Mouse (Mus musculus): Measurements from ENCODE around the gene Ndufaf2.

The Ndufaf2 gene

DNA sequence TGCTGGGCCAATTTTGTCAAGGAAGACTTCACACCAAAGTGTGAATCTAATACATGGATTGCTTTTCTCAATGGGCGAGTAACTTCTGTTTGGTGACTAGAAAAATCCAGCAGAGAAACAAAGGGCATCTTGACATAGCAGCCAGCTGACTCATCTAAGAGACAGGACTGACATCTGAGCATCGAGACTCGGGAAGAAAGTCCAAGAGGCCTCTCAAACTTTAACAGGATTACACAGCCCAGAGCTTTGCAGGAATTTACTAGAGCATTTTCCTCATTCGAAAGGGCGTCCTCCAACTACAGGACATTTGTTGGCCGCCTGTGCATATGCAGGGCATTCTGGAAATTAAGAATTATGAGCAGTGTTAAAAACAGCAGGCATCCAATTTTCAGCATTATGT, 119.0 kb downstream of the Ndufaf2 start:
- DNase-seq (ENCODE audit: low spot score) = peak; percentile 34

DNA sequence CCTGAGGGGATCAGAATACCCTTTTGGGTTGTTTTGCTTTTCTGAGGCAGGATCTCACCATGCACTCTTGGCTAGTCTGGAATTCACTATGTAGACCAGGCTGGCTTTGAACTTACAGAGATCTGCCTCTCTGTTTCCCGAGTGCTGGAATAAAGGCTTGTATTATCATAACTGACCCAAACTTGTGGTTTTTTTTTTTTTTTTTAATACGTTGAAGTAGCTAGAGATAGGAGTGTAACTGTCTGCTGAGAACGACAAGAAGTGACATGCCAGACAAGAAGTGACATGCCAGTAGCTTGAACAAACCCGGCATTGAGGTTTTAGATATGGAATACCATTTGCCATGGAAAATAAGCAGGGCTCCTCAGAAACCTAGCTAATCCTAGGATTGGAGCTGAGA, 125.6 kb downstream of the Ndufaf2 start:
- no peak for DNase-seq (ENCODE audit: low spot score)

DNA sequence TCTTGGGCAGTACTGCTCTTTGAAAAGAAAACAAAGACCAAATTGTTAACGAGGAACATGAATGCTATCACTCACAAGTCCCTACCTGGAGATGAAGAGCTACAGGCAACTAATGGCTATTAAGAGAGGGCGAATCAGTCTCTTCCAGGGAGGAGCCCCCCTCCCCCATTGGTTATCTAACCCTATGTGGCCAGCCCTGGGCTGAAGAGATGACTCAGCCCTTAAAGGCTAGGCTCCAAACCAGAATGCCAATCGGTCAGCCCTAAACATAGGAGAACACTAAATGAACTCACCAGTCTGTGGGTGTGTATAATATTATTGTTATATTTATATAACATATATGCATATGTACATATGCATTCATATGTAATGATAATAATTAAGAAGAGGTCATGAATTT, 132.6 kb downstream of the Ndufaf2 start:
- no peak for DNase-seq (ENCODE audit: low spot score)

DNA sequence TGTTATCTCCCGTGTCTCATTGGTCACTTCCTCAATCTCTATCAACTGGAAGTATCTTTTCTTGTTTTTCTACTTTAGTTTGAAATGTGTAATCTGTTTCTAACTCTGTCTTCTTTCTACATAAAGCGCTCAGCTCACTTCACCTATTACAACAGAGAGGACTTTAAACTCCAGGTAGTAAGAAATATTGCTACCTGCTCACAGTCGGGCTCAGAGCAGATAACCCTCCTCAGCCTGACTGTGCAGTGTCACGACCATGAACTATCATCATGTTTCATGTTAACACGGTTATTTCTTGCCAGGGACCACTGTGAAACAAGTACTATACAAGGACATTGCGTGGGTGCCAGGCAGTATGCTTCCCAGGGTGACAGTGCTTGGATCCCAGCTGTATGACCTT, 141.1 kb downstream of the Ndufaf2 start:
- no peak for DNase-seq (ENCODE audit: low spot score)

DNA sequence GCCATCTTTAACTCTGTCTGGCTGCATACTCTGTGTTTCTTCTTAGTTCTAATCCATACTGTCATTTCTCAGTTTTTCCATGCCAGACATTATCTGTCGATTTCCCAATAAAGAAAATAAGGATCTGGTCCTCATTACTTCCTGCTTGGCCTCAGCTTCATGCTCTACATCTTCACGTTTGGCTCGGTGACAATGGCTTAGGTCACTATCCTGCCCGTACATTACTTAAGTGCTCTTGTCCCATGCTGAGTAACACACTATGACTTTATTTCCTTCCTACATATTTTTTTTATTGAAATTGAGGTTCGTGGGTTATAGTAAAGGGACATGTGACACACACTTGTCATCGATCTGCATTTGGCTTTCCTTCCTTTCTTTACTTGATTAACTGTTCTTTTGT, 143.3 kb downstream of the Ndufaf2 start:
- DNase-seq (ENCODE audit: low spot score) = no peak

DNA sequence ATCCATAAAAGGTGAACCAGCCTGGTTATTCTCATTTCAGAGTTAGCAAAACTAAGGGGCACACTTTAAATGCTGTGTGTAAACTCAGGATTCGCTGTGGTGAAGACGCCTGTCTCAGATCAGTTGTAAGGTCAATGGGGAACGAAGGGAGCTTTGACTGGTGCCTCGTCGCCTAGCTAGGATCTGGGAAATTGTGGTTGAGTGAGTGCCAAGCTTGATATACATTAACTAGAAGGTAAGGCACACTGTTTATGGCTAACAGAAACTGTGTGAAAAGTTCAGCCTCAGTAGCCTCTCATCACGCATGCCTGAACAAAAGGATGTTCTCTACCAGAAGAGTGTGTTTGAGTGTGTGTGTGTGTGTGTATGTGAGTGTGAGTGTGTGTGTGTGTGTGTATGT, 144.6 kb downstream of the Ndufaf2 start:
- no peak for DNase-seq (ENCODE audit: low spot score)

DNA sequence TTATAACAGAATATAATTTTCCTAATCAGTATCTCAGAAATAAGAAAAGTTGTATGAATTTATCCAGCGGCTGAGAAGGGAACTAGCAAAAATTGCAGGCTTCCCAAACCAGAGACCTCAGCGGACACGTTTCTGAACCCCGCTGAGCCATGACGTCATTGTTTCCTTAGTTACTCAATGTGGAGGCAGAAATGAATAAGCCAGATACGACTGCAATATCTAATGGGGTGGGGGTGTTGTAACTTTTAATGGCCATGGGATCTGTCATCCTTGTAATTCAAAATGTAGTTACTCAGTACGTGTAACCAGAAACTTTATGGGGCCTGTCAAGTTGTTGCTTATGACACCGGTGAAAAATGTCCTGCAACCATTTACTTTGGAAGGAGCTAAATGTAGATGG, 145.3 kb downstream of the Ndufaf2 start:
- no peak for DNase-seq (ENCODE audit: low spot score)

DNA sequence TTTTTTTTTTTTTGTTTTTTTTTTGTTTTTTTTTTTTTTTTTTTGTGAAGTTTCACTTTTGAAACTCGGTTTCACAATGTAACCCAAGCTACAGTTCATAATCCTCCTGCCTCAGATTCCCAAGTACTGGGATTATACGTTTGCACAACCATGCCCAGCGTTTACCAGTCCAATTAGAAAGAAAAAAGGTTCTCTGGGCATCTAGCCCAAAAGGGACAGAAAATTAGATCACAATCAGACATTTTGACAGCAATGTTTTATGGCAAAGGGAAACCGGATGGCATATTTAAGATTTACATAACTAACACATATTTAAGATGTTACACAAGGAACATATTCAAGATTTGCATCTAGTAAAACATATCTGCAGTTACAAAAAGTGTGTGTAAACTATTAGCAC, 150.6 kb downstream of the Ndufaf2 start:
- no peak for DNase-seq (ENCODE audit: low spot score)

DNA sequence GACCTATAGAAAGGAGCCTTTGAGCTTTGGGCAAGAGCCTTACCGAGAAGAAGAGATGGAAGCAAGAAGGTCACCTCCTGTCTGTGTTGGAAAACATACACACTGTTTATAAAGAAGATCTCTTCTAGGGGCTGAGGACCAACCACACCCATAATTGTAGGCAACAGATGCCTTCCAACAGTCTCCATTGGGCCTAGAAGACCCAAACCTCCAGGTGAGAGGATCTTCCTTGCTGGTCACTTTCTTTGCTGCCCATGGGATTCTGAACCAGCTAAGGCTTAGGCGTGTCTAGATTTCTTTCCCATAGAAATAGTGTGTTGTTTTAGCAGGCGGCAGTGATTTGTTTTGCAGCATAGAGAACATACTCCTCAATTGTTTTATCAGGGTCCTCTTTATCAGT, 162.1 kb downstream of the Ndufaf2 start:
- DNase-seq (ENCODE audit: low spot score) = no peak

DNA sequence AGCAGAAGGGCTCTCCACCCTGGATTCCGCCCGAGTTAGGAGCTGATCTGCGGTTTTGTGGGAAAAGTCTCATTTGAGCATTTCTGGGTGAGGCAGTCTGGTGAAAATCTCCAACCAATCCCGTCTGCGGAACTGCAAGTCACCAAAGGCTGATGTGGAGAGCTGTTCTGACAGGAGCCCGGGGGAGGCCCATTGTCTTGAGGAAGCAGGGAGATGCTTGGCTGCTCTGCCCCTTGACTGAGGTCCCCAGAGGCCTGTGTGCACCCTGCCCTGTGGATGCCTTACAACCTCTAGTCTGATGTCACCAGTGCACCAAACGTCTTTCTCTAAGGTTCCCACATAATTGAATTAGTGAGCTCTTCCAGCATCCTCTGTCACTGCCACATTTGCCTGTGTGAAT, 163.2 kb downstream of the Ndufaf2 start:
- no peak for DNase-seq (ENCODE audit: low spot score)

DNA sequence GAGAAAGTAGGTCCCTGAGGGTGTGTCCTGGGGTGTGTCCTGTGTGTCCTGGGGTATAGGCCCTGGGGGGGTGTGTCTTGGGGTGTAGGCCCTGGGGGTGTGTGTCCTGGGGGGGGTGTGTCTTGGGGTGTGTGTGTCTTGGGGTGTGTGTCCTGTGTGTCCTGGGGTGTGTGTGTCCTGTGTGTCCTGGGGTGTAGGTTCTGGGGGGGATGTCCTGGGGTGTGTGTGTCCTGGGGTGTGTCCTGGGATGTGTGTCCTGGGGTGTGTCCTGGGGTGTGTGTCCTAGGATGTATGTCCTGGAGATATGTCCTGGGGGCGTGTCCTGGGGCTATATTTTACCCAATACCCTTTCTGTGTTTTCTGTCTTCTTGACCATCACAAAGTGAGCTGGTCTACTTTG, 165.8 kb downstream of the Ndufaf2 start:
- DNase-seq (ENCODE audit: low spot score) = no peak

DNA sequence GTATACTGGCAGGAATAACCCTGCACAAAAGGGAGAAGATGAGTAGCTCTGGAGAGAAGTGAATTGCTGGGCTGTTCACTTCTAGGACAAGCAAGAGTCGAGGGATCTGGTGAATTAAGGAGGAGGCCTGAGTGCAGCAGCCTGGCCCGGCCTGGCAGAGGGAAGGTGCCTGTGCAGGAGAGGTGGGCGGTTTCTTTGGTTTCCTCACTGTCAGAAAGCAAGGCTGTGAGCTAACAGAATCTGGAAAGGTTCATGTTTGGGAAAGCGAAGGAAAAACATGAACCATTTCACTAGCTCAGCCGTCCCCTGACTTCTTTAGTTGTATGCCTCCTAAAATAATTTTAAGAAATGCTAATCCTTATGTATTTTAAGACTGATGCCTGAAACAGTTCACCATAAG, 173.8 kb downstream of the Ndufaf2 start:
- DNase-seq (ENCODE audit: low spot score) = no peak

DNA sequence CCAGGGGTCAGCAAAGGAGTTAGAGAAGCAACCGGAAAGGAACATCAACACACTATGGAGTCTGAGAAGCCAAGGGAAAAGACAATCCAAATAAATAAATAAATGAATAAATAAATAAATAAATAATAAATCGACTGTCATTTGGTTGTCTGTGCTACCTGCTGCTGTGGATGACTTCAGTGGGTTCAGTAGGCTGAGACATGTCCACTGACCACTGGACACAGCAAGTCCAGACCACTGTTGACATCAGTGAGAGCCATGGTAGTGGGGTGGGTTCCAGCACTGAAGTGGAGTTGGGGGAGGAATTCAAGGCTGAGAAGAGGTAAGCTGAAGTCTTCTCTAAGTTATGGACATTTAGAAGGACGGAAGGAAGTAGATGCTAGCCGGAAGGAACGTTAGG, 174.2 kb downstream of the Ndufaf2 start:
- no peak for DNase-seq (ENCODE audit: low spot score)

DNA sequence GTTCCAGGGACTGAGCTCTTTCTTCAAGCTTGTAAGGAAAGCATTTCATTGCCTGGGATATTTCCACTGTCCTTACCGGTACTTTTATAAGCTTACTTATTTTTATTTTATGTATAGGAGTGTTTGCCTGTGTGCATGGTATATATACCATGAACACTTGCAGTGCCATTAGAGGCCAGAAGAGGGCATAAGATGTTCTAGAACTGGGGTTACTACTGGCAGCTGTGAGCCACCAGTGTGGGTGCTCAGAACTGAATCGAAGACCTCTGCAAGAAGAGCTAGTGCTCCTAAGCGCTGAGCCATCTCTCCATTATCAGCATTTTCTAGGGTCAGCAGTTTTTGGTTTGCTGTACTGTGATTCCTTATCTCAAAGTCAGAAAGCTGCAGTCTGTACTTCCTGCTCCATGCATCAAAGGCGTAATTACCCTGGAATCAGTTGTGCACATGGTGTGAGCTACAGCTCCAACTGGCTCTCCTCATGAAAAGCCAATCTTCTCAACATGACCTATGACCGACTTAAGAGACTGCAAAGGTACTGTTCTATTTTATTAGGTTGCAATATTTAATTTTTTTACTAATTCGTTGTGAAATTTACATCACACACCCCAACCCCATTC, 175.1 kb downstream of the Ndufaf2 start:
- no peak for DNase-seq (ENCODE audit: low spot score)

DNA sequence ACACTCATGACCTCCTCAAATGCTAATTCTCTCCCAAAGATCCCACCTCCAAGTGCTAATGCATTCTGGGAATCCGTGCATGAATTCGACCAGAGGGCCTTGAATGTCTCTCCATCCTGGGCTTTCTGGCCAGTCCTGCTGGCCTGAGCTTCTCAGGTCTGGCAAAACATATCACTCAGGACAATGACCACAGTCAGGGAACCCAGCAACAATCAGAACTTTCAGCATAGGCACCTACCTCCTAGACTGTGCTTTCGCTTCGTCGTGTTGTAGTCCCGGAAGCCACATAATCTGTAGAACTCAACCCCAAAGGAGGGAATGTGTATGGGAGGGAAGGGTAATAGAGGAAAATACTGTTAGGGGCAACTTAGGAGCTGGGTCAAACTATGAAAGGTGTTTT, 179.0 kb downstream of the Ndufaf2 start:
- DNase-seq (ENCODE audit: low spot score) = no peak

DNA sequence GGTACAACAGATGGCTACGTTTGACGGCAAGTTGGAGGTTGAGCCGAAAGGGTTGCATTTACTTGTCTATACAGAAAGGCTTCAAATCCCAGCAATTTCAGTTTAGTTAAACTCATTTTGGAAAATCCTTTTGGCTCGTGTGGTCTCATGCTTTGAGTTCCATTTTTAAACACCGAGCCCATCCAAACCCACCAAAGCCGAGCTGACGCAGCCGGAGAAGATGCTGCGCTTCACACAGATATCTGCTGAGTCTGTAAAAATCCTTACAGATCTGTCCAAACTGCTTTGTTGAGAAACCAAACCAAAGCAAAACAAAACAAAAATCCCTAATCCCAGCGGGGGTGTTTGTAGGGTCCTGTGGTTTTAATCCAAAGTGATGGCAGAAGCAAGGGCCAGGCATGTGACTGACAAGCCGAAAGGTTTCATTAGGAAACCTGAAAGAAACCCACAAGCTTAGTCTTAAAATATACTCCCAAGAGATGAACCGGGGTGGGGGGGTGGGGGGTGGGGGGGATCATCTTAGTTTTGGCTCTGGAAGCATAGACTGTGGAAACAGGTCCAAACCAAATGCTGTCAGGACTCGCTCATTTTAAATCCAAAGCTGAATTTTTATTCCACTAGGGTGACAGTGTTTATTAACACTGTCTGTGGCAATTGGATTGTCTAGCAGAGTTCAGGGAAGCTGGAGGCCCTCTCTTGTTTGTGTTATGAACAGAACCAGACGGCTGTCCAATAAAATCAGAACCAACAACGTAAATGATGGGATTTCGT, 181.4 kb downstream of the Ndufaf2 start:
- no peak for DNase-seq (ENCODE audit: low spot score)

DNA sequence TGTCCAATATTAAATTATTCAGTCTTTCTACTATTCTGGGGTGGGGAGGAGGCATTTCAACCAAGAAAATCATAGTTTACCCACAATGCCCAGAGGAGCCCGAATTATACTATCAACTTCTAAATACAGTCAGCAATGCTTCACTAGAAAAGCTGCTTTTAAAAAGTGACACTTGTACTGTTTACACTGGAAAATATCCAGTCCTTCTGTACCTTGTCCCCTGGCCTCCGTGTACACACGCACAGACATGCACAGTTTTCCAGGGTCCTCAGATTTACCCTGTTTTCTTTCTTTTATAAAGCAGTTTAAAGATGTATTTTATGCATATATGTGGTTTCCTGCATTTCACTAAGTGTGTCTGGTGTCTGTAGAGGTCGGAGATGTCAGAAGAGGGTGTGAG, 186.0 kb downstream of the Ndufaf2 start:
- no peak for DNase-seq (ENCODE audit: low spot score)

DNA sequence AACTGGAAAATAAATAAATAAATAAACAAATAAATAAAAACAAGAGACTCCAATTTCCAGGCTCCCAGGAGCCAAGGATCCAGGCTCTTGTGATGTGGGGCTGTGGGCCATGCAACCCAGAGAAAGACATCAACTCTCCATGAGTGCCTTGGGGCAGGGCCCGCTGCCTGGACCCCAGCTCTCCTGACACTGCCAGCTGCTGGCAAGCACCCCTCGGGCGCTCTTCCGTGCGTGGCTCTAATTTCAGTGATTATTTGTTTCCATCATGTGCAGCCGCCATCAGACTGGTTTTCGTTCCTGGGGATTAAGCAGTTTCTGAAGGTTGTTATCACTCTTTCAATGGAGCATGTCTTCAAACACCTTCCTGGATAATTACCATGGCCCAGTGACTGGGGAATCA, 186.6 kb downstream of the Ndufaf2 start:
- DNase-seq (ENCODE audit: low spot score) = no peak

DNA sequence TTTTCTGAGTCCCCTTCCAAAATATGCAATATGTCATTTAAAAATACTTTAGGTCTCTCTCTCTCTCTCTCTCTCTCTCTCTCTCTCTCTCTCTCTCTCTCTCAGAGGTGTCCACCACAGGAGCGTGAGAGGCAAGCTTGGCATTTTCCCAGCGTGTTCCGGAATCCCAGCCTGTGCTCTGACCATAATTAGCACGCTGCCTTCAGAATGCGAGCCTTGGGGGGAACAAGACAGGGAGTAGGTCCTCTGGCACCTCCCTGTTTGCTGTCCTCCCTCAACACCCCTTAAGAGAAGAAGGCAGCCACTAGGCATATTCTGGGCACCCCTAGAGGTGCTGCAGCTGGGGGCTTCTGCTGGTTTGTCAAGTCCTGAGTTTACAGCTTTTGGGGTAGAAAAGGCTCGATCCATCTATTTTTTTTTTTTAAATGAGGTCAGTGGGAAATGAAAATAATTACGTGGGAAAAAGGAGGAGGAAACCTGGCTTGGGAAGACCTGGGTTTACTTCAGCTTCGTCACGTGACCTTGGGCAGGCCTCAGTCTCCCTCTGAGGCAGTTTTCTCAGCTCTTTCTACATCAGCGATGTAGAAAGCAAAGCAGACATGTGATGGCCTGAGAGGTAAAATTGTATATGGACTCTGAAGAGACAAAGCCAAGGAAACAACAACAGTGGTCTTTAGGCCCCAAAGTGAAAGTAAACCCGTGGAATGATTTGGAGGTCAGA, 187.8 kb downstream of the Ndufaf2 start:
- DNase-seq (ENCODE audit: low spot score) = no peak

DNA sequence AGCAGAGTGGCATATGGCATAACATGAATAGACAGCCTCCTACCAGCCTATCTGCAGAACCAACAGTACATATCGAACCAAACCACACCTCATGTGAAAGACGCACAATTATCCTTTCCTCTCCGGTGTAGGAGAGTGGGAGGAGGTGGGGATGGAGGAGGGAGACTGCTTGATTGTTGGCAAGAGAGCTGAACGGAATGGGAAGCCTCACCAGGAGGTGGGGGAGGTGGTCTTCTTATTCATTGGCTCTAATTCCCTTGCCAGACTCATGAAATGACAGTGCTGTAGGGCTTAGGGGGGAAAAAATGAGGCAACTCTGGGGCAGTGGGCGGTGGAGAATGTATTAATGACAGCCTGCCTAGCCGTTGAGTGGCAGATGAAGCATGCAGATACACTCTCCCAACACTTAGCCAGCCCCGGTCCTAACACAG, 188.4 kb downstream of the Ndufaf2 start:
- DNase-seq (ENCODE audit: low spot score) = no peak

DNA sequence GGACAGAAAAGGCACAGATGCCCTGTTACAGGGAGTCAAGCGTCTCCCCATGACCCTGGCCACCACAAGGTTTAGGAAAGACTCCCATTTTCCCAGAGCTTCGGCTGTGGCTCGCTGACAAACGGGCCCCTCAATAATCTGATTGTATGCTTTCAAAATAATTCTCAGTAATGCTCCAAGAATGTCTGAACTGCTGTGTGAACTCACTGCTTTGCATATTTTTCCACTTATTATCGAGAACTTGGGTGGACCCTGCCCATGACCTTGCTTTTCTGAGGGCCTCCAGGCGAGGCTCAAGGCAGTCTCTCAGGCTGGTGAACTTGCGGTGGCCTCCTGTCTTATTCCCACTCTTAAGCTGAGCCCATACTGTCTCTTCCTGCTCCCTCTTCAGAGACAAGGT, 193.8 kb downstream of the Ndufaf2 start:
- no peak for DNase-seq (ENCODE audit: low spot score)

DNA sequence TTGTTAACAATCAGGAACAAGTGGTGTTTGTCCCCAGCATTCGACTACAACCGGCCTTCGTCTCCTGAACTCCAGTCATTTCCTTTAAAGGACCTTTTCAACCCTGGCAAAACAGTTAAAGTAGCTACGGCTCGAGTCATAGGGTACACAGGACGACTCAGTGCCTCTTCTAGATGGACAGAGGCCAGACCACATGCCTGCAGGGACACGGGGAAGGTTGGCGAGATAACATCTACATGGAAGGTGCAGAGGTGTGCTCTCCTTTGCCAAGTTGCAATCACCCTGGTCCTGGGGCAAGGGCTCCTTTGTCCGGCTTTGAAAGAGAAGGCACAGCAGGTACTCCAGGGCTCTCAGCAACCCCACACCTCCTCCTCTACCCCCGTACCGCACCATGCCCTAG, 195.0 kb downstream of the Ndufaf2 start:
- DNase-seq (ENCODE audit: low spot score) = no peak

DNA sequence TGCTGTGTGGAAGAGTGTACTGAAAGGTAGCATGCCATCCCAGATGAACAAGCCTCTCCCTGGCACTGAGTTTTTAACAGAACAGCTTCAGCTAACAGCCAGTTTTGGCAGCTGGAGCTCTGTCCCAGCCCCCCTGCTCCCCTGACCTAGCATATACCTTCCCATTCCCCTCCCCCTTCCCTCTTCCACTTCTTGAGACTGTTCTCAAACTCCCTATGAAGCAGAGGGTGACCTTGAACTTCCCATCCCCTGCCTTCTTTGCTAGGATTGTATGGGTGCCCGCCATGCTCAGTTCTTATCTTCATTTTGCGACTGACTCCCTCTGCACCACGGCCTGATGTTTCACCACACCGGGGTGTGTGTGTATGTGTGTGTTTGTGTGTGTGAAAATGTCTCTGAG, 195.7 kb downstream of the Ndufaf2 start:
- DNase-seq (ENCODE audit: low spot score) = no peak

Data from yolk sac, embryonic 10.5 days (tissue).